Mouse (Mus musculus): ENCODE measurements around the gene Fstl1.

Fstl1 gene

DNA sequence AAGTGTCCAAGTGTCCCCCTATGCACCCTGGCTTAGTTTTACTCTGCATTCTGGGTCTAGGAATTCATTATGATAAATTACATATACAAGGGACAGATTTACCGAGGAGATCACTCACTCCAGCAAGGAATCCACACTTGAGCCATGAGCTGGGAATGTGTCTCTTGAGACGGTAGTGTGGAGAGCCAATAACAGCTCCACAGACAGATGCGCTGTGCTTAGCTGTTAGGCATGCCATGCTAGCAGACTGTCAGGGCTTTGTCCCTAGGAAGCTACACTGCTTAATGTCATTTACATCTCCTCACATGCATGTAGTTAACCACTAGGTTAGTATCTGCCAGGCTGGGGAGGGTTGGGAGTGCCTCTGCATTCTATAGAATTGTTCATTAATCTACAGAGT, 4.2 kb downstream of the Fstl1 start:
- in situ Hi-C loops (cut with MboI; ENCODE audit: low pct_unique_long_range_greater_than_20kb in 1 of 2, low sequenced_read_pairs in 2 of 2, unreplicated experiment in 1 of 2) = no loop called here

DNA sequence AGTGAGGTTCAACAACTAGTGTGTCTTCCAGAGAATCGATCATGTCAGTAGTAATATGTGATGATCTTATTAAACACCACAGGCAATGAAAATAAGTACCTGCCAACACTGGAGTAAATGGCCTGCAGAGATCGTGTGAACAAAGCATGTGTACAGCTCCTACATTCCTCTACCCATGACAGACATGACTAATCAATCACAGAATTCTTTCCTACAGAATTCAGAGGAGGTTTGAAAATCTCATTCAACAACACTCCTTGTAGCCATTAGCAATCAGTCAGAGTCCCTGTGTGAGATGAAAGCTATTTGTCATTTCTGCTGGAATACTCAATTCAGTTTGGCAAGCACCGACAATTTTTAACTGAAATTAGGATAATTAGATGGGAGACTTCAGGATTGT, 7.9 kb downstream of the Fstl1 start:
- in situ Hi-C loops (cut with MboI; ENCODE audit: low pct_unique_long_range_greater_than_20kb in 1 of 2, low sequenced_read_pairs in 2 of 2, unreplicated experiment in 1 of 2) = no loop called here

DNA sequence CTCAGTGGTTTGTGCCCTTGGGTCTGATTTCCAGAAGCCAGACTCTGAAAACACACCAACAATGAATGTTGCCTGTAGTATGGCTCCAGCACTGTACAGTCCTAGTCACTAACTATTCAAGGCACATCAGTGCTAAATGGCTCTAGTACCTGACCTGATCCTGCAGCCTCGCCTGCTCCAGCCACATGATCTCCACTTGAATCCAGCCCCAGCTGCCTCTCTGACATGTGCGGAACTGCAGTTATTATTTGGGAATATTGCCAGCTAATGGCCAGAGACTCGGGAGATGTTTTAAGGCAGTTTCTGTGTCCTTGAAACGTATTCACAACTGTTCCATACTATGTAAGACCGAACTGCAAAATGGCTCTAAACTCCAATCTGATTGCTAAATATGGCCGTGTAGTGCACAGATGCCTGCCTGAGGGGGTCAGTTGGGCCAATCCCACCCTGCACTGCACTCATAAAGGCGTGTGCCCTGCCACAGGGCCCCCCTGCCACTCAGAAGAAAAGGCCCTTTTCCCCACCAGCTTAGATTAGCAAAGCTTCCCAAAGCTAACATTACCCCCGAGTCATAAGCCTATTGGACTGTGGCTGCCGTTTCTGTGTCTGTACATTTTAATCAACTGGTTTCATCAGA, 11.0 kb downstream of the Fstl1 start:
- in situ Hi-C loops (cut with MboI; ENCODE audit: low pct_unique_long_range_greater_than_20kb in 1 of 2, low sequenced_read_pairs in 2 of 2, unreplicated experiment in 1 of 2) = no loop called here

DNA sequence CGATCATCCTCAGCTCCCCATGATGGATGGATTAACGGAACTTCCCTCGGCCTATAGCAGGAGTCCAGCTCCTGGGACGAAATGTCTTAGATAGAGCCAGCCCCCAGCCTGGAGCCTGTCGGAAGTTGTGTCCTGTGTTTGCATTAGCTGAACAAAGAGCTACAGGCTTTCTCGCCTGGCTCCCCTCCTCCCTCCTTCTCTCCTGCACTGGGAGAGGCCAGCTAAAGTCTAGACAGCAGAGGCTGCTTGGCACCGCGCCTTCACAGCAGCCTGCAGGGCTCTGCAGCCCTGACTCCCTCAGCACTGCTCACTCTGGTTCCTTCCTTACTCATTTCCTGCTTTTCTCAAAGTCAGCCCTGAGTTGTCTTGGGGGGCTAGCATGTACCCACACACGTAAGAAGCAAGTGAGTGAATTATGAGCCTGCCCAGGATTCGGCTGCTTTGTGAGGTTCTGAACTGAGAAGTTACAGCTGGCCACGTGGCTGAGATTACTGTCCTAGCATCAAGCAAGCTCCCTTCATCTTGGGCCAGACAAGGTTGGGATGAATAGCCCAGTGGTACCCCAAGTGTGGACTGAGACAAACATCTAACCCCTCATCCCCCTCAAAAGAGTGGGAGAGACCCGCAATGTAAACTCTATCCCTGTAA, 11.8 kb downstream of the Fstl1 start:
- in situ Hi-C loops (cut with MboI; ENCODE audit: low pct_unique_long_range_greater_than_20kb in 1 of 2, low sequenced_read_pairs in 2 of 2, unreplicated experiment in 1 of 2) = no loop called here

DNA sequence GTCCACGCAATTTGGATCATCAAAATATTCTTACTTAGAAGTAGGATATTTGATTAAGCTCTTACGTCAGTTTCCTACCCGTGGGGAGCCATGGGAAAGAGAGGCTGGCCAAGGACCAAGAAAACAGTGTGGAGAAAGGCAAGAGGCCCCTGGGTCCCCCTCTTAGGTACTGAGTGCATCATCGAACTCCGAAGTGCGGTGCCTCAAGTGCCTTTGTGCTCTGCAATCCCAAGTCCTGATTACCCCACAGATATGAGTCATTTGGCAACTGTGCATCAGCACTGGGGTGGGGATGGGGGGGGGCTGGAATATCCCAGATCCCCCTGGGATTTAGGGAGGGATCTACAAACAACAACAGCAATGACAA, 12.3 kb downstream of the Fstl1 start:
- in situ Hi-C loops (cut with MboI; ENCODE audit: low pct_unique_long_range_greater_than_20kb in 1 of 2, low sequenced_read_pairs in 2 of 2, unreplicated experiment in 1 of 2) = no loop called here

DNA sequence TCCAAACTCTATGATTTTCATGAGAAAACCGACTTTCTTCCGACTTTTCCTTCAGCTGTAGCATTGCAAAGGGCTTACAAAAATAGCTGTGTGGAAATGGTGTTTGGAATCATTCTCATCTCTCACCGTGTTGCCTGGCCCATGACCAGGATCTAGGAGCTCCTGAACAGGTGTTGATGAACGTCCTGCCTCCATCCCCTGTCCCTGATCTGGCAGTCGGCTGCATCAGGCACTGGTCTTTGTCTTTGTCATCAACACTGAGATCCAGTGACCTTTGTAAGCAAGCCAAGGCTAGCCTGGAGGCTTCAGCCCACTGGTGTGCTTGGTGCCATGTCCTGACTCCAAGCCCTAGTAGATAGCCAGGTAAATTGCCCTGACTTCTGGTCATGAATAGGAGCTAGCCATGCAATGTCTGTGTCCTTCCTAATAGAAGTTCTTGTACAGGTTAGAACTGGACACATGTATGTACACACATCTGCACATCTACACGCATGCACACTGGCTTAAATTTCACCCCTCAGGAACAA, 12.8 kb downstream of the Fstl1 start:
- in situ Hi-C loops (cut with MboI; ENCODE audit: low pct_unique_long_range_greater_than_20kb in 1 of 2, low sequenced_read_pairs in 2 of 2, unreplicated experiment in 1 of 2) = no loop called here

DNA sequence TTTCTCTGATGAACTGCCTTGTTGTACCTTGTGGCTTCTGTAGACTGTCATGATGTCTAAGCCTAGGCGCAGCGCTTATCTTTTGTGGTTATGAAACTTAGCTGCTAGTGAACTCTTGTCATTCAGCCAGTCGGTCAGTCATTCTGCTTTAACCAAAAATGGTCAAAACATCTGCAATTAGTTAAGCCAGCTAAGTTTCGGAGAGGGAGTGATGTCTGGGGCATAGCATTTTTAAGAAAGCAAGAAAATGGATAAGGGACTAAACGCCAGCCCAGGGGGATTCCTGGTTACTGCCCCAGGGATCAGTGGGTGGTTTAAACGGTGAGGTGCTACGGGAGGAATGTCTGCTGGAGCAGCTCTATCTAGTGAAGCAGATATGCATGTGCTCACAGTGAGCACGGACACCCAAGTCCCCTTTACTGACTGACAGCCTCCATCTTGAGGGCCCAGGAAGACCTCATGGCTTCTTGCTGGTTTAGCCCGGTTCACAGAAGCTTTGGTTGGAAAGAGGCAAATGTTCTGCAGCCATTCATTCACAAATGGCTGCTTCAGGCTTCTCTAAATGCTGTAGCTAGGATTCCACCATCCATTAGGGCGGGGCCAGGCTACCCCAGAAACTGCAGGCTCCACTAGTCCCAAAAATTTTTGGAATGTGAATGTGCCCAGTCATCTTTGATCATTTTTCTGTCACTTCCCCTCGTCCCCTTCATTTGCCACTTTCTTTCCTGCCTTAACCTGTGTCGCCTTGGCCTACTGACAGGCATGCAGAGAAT, 13.5 kb downstream of the Fstl1 start:
- in situ Hi-C loops (cut with MboI; ENCODE audit: low pct_unique_long_range_greater_than_20kb in 1 of 2, low sequenced_read_pairs in 2 of 2, unreplicated experiment in 1 of 2) = no loop called here

DNA sequence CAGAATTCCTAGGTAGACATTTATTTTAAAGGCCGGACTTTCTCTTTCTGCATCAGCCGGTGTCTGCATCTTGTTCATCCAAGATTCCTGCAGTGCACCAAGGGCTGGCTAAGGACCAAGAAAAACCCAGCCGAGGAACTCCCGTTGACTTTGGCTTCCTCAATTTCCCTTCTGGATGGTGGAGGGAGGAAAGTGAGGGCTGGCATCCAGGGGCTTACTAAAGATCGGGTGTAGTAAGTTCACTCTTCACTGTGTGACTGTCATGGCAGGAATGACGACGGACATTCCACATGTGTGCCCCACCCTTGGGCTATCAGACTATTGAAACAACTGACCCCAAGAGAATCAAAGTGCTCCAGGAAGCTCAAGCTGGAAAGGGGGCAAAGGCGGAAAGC, 14.1 kb downstream of the Fstl1 start:
- in situ Hi-C loops (cut with MboI; ENCODE audit: low pct_unique_long_range_greater_than_20kb in 1 of 2, low sequenced_read_pairs in 2 of 2, unreplicated experiment in 1 of 2) = no loop called here

DNA sequence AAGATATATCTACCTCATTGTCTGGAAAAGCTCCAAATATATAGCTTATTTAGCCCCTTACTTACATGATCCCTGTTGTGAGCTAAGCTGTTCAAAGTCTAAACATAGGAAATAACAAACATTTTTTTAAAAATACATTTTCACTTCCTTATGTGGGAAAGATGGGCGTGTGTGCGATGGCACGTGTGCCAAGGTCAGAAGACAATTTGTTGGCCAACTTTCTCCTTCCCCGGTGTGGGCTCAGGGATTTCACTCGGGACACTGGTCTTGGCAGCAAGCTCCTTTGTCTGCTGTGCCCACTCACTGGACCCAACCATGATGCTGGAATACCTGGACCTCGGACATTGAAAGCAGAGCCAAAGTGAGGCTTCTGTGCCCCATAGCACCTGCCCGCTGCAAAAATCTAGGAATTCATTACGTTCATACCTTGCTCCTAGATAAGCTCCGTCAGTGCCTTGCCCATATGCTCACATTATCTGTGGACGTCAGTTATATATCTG, 19.0 kb downstream of the Fstl1 start:
- in situ Hi-C loops (cut with MboI; ENCODE audit: low pct_unique_long_range_greater_than_20kb in 1 of 2, low sequenced_read_pairs in 2 of 2, unreplicated experiment in 1 of 2) = no loop called here

DNA sequence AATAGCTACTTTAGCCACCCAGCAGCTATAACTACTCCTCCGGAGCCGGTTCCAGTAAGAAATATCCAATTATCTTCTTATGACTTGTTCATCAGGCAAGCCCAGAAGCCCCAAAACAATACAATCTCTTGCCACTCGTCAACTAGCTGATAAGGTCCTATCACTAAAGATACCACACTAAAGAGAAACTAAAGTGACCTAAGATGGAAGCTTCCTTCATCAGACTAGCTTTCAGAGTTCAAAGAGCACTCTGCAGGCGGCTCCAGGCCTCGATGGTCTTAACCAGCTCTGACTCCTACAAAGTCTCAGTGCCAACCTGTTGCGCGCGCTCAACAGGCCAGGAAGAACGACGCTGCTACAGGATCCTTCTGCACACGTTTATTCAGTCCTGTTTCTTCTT, 19.6 kb downstream of the Fstl1 start:
- in situ Hi-C loops (cut with MboI; ENCODE audit: low pct_unique_long_range_greater_than_20kb in 1 of 2, low sequenced_read_pairs in 2 of 2, unreplicated experiment in 1 of 2) = no loop called here

DNA sequence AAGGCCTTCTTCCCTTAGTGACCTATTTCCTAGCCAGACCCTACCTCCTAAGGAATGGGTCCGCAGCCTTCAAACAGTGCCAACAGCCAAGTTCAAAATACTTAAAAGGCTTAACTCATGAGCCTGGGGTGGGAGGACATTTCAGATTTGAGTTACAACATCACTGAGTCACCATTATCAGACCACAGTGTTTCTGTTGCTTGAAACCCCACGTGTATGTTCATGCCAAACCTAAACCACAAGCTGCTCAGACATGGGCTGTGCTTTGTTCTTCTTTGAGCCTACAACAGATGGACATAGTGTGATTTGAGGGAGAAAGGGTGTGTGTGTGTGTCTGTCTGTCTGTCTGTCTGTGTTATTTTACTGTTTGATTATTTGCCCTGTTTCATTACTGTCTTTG, 24.4 kb downstream of the Fstl1 start:
- in situ Hi-C loops (cut with MboI; ENCODE audit: low pct_unique_long_range_greater_than_20kb in 1 of 2, low sequenced_read_pairs in 2 of 2, unreplicated experiment in 1 of 2) = no loop called here

DNA sequence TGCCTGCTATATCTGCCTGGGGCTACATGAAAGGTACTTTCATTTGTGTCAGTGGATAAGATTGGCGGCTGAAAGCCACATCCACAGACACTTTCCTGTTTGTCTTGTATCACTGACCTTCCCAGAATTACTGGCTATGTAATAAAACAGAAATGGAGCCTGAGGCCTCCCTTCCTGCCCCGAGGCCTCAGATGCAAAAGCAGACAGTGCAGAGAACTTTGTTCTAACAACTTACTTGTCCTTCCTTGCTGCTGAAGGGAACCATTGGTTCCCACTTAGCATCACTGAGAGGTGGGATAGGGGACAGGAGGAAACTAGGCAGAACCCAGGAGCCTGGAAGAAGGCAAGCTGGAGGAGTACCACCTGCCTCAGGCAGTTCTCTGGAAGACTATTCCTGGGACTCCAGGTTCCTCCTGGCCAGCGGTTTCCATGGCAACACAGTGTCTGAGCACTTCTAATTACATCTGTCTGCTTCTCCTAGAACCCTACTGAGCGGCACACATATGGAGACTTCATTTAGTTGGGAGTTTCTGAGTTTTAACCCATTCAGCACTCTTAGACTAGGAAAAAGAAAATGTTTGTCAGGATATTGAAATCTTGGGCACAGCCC, 26.1 kb downstream of the Fstl1 start:
- in situ Hi-C loops (cut with MboI; ENCODE audit: low pct_unique_long_range_greater_than_20kb in 1 of 2, low sequenced_read_pairs in 2 of 2, unreplicated experiment in 1 of 2) = no loop called here

DNA sequence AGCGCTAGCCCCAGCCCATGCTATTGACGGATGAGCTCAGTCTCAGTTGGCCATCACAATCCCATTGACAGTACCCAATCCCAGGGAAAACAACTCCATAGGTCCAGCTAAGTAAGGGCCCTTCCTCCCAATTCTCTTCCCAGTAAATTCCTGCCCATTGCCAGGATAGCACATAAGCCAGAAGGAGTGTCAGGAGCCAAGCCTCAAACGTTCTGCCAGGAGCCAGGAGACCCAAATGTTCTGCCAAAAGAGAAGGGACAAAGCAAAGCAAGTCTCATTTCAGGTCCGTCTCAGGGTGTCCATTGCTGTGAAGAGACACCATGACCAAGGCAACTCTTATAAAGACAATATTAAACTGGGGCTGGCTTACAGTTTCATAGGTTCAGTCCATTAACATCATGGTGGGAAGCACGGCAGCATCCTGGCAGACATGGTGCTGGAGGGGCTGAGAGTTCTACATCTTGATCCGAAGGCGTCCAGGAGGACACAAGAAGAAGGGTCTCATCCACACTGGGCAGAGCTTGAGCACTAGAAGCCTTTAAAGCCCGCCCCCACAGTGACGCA, 26.8 kb downstream of the Fstl1 start:
- in situ Hi-C loops (cut with MboI; ENCODE audit: low pct_unique_long_range_greater_than_20kb in 1 of 2, low sequenced_read_pairs in 2 of 2, unreplicated experiment in 1 of 2) = no loop called here

DNA sequence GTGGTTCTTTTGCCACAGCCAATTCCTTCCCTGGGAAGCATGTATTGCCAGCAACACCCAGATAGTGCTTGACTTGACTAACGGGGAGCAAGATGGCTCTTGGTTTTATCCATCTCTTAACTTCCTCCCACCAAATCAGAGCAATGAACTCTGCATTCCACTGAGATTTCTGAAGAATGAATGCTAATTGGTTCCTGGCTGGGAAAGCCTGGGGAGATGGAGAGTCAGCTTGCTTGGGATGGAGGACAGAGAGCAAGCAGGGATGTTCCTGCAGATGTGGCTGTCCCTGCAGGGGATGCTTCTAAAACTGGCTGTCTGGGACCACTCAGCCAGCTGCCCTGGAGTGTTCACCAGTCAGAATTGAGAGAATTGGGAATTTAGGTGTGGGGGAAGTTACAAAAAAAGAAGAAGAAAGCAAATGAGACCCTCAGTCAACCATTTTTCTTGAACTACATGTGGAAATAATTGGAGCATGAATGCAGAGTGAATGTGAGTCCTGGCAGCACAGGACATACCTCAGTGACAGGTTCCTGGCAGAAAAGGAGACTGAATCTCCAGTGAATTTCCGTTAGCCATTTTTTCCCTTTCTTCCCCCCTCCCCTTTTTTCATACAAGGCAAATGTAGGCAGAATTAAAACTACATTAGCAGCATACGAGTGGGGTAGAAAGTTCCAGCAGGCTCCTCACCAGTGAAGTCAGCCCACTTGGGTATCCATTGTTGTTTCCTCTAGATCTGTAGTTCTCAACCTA, 29.2 kb downstream of the Fstl1 start:
- in situ Hi-C loops (cut with MboI; ENCODE audit: low pct_unique_long_range_greater_than_20kb in 1 of 2, low sequenced_read_pairs in 2 of 2, unreplicated experiment in 1 of 2) = no loop called here

DNA sequence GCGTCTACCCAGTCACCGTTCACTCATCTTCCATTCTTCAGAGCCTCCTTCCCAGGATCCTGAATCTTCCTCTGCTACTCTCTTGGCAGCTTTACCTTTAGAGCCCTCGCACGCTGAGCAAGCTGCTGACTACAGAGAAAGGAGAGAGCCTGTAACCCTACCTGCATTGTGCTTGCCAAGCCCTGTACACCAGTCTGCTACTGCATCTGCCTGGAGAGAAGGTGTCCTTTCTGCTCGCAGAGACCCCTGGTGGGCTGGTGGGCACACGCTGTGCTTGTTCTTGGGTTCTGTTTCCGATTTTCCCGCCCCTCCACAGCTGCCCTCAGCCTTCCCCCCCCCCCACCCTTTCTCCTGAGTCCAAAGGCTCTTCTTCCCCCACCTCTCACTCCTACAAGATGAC, 30.6 kb downstream of the Fstl1 start:
- in situ Hi-C loops (cut with MboI; ENCODE audit: low pct_unique_long_range_greater_than_20kb in 1 of 2, low sequenced_read_pairs in 2 of 2, unreplicated experiment in 1 of 2) = no loop called here

DNA sequence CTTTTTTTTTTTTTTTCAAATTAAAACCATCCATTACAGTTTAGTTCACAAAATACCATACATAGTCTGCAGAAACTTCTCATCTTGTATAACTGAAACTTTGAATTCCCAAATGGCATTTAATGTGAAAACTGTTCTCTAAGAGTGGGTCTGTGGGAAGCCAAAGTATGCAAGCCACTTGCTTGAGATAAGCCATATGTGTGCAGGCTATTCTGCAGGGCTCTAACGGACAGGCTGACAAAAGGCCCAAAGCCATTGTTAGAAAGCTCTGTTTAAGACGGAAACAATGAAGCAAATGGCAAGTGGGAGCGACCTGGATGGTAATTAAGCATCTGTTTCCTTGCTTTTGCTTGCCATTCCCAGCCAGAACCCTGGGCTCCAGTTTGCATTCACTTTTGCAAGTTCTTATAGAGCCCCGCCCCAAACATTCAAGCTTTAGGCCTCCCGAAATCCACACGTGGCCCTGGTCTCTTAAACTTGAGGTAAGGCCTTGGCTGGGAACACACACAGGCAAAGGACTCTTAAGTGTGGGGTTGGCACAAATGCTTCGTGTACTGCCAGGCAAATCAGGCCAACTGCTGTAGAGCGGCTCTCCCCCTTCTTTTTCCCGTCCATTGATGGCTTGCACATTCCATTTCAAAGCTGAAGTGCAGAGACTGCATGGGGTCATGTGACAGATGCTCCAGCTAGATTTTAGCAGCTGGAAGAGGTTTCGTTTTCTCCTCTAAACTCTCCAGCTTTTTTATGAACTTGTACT, 32.4 kb downstream of the Fstl1 start:
- in situ Hi-C loops (cut with MboI; ENCODE audit: low pct_unique_long_range_greater_than_20kb in 1 of 2, low sequenced_read_pairs in 2 of 2, unreplicated experiment in 1 of 2) = no loop called here

DNA sequence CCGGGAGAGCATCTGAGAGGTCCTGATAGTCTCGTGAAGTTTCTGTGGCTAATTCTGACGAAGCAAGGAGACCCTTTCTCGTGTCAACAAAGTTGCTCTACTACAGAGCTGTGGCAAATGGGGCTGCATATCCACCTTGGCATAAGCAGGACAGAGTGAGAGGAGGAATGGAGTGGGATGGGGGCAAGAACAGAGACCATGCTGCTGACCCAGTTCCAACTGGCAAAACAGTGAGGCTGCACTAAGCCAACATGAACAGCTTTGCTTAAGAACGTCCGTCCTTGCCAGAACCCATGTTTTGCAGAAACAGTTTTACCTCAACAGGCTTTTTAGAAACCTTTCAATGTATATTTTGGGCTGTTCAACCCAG, 32.9 kb downstream of the Fstl1 start:
- in situ Hi-C loops (cut with MboI; ENCODE audit: low pct_unique_long_range_greater_than_20kb in 1 of 2, low sequenced_read_pairs in 2 of 2, unreplicated experiment in 1 of 2) = no loop called here

DNA sequence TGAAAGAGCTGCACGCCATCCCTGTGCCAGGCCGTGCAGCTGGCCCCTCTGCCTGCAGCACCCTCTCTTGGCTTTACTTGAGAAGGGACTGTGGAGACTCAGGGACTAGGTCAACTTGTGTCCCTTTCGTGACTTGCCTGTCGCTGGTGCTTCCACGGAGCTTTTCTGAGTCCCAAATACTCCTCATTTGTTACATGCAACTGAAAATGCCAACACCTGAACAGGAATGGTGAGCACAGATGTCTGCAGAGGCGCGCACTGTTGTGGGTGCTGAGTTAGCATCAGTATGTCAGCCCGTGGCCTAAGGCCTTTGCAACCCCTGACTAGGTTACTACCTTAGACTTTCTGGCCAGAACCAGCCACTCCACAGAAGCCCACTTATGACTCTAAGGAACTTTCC, 35.2 kb downstream of the Fstl1 start:
- in situ Hi-C loops (cut with MboI; ENCODE audit: low pct_unique_long_range_greater_than_20kb in 1 of 2, low sequenced_read_pairs in 2 of 2, unreplicated experiment in 1 of 2) = loop anchor here in 1 of 2 experiments (10.0 kb wide), 1 partner anchor 117 kb away; no protein-coding TSS in a partner anchor
